In the genomic region with DNA sequence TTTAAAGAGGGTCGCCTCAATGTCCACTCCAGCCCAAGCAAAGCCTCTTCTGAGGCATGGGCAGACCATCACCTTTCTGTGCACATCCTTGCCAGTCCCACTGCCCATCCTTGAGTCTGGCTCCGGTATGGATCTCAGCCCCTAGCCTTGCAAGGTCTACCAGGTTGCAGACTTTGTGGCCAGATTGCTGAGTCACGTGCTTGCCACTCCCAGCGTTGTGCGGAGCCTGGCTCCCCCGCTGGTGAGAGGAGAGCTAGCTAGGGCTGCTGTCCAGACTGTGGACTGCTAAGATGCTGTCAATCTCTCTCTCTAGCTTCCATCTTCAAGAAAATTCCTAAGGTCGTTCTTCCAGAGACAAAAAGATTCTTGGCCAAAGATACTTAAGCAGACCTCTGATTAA, we compare ENCODE assay signal across 16 mouse cellular contexts. TPM values are rescaled to one million over a fixed set of nuclear protein-coding genes. Genes with fewer than 3 reads are reported as not detected.
DNase-seq lines count a peak whose midpoint lies in the region; ATAC-seq and TF ChIP-seq lines count a peak whose summit lies in the region.
"Had no signal": no experiment of that assay in that cellular context is flagged by ENCODE, and none has a peak within 500 bp of the region (broad histone marks: within the 10 kb centered on the region; RNA-seq: fewer than 3 reads in every experiment).

No protein-coding gene starts in this region.

- no peak overlapping the region for H3K4me3 ChIP-seq in kidney, postnatal 0 days (replicated peaks; ENCODE audit: low read depth, low read length)
- H3K4me3 ChIP-seq: heart, embryonic 13.5 days; hindbrain, embryonic 15.5 days; lung, embryonic 15.5 days had no signal

- no peak for DNase-seq in kidney, postnatal 0 days (ENCODE audit: low spot score)
- no peak for DNase-seq in kidney, postnatal 14 days
- peak; percentile 23 for DNase-seq in 416B (ENCODE audit: low read depth)
- DNase-seq in NIH3T3 (ENCODE audit: low read depth) = peak; percentile 69
- no peak for DNase-seq in retina, embryonic 14.5 days (ENCODE audit: low spot score)
- DNase-seq: cerebellum, adult 9-10 months; forebrain, postnatal 0 days; kidney, postnatal 25 days had no signal

- no peaks in the 10 kb centered on the region for H3K9me3 ChIP-seq in kidney, postnatal 0 days (replicated peaks; ENCODE audit: low read length)
- H3K9me3 ChIP-seq: heart, embryonic 13.5 days; hindbrain, embryonic 15.5 days; lung, embryonic 15.5 days had no signal

- no peaks in the 10 kb centered on the region for H3K36me3 ChIP-seq in kidney, postnatal 0 days (ENCODE audit: insufficient read depth, low read length)
- H3K36me3 ChIP-seq: heart, embryonic 13.5 days; hindbrain, embryonic 15.5 days; lung, embryonic 15.5 days had no signal

- H3K27ac ChIP-seq in kidney, postnatal 0 days = no peak overlapping the region
- H3K27ac ChIP-seq: heart, embryonic 13.5 days; hindbrain, embryonic 15.5 days; lung, embryonic 15.5 days had no signal

- ATAC-seq in kidney, postnatal 0 days (replicated peaks; ENCODE audit: low FRiP score, low read depth) = no peak
- ATAC-seq in granulocyte monocyte progenitor cell, adult 5-6 weeks (replicated peaks; ENCODE audit: poor library complexity, severe bottlenecking) = 0 out of 2 replicates have a peak, but pooled peaks have one; percentile 37
- ATAC-seq in activated CD4-positive, CD25-positive, alpha-beta regulatory T cell, adult 4 months = no peak
- ATAC-seq: forebrain, postnatal 0 days; midbrain, embryonic 16.5 days had no signal

- H3K4me1 ChIP-seq in kidney, postnatal 0 days (replicated peaks; ENCODE audit: insufficient read depth, low read length) = peaks cover 10% of the 10 kb centered on the region

- H3K4me2 ChIP-seq in kidney, postnatal 0 days (ENCODE audit: low read length) = no peak overlapping the region
- H3K4me2 ChIP-seq: heart, embryonic 13.5 days; hindbrain, embryonic 15.5 days; lung, embryonic 15.5 days had no signal

- peak; percentile 26; the same call in 1 of the 2 replicates for TF ChIP-seq CTCF in kidney, postnatal 0 days (IDR thresholded peaks at IDR 0.05; ENCODE audit: low read depth)

- H3K9ac ChIP-seq in kidney, postnatal 0 days (ENCODE audit: low read depth, low read length) = no peak overlapping the region
- H3K9ac ChIP-seq: forebrain, postnatal 0 days; heart, embryonic 13.5 days; hindbrain, embryonic 15.5 days; lung, embryonic 15.5 days had no signal

- WGBS in kidney, postnatal 0 days = 2% methylated on average over 7 of the region's 7 CpGs

- peaks cover 98% of the 10 kb centered on the region for H3K27me3 ChIP-seq in kidney, postnatal 0 days (ENCODE audit: insufficient read depth, low read length)

RNA-seq across cellular contexts. Expression of a gene that starts 4.2 kb away (rescaled TPM):
- not detected in 2 replicates for polyA plus RNA-seq in kidney, postnatal 0 days (2015; fragmentation: Nextera tagmentation; extraction: Ambion mirVana)
- total RNA-seq in granulocyte monocyte progenitor cell, adult 5-6 weeks (2014; fragmentation: Nextera tagmentation) = not detected in 2 replicates
- total RNA-seq in granulocyte monocyte progenitor cell, adult 5-6 weeks (2017) = not detected in 2 replicates
- not detected for polyA plus RNA-seq in activated CD4-positive, CD25-positive, alpha-beta regulatory T cell, adult 4 months (2017; shearing (Covaris generic))
- total RNA-seq: adrenal gland, postnatal 4 days had no signal
- polyA plus RNA-seq: heart, embryonic 13.5 days; lung, embryonic 15.5 days; testis, adult 2 months had no signal

RNA-seq across cellular contexts. Expression of a gene that starts 35.0 kb away (rescaled TPM):
- polyA plus RNA-seq in kidney, postnatal 0 days (2015; fragmentation: Nextera tagmentation; extraction: Ambion mirVana) = 43.3 and 51.3 TPM in 2 replicates
- total RNA-seq in granulocyte monocyte progenitor cell, adult 5-6 weeks (2014; fragmentation: Nextera tagmentation) = 14.2 and 42.0 TPM in 2 replicates
- 40.3 and 58.9 TPM in 2 replicates for total RNA-seq in granulocyte monocyte progenitor cell, adult 5-6 weeks (2017)
- polyA plus RNA-seq in activated CD4-positive, CD25-positive, alpha-beta regulatory T cell, adult 4 months (2017; shearing (Covaris generic)) = 1 to 10 TPM; 6.0 to 8.1 TPM

Comparison
In these comparisons a context has a peak if more than half of its experiments do, and no peak if none do; other contexts are left out.
1. DNase-seq: peak in 416B (single experiment) and NIH3T3 (single experiment); none in kidney, postnatal 0 days (single experiment), kidney, postnatal 14 days (single experiment) and retina, embryonic 14.5 days (single experiment).